Mouse (Mus musculus) common myeloid progenitor, adult 5-6 weeks (primary cell): ENCODE measurements around the gene P2ry14. TPM values are rescaled to one million over a fixed set of nuclear protein-coding genes. Genes with fewer than 3 reads are reported as not detected.
"Not testable (repeated sequence)": the region's sequence is repeated elsewhere in the genome, so short reads cannot be mapped to it uniquely, and the experiment has no call there.

Experiments used
- ATAC-seq: replicated peaks from 2 replicates; pipeline ENCODE4 v1.8.0; 2016; ENCODE audit warnings: low read depth, mild to moderate bottlenecking, moderate TSS enrichment, inconsistent platforms; ENCODE audit not compliant: poor library complexity, severe bottlenecking
- total RNA-seq: library from RNA; stranded (forward); fragments of 200-1000, 187-1606 nt; gene quantifications from 2 replicates; pipeline ENCODE4 v1.2.3, GENCODE M21; 2017

P2ry14 gene
- total RNA-seq, 1 experiment from 2014 or later = 18.9 TPM

DNA sequence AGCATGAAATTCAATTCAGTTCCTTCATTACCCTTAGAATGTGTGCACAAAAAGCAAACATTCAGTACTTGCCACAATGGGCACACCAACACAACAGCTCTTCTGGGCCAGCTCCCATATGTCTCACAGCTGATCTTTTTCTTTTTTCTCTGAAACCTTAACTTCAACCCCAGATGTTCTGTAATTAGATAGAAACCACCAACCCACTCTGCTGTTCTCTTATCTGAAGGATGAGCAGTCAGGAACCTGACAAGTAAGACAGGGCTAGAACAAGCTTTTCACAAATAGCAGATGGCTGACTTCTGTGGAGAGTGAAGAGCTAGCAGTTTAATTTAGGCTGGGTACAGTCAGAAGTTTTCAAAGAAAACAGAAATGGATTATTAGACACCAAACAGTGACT, 3.8 kb downstream of the P2ry14 start:
- ATAC-seq = no peak

DNA sequence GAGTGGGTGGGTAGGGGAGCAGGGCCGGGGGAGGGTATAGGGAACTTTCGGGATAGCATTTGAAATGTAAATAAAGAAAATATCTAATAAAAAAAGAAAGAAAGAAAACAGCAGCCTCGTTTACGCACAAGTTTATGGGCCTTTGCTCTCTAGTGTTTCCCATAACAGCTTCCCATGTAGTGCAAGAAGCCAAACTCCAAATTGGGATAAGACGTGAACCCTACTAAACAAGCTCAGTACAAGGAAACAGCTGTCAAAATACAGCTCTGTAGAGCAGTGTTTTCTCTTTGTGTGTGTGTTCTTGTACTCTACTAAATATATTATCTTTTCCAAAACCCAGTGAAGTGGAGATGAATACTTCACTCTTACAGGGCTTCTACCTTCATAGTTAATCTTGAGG, 8.2 kb downstream of the P2ry14 start:
- ATAC-seq = no peak

DNA sequence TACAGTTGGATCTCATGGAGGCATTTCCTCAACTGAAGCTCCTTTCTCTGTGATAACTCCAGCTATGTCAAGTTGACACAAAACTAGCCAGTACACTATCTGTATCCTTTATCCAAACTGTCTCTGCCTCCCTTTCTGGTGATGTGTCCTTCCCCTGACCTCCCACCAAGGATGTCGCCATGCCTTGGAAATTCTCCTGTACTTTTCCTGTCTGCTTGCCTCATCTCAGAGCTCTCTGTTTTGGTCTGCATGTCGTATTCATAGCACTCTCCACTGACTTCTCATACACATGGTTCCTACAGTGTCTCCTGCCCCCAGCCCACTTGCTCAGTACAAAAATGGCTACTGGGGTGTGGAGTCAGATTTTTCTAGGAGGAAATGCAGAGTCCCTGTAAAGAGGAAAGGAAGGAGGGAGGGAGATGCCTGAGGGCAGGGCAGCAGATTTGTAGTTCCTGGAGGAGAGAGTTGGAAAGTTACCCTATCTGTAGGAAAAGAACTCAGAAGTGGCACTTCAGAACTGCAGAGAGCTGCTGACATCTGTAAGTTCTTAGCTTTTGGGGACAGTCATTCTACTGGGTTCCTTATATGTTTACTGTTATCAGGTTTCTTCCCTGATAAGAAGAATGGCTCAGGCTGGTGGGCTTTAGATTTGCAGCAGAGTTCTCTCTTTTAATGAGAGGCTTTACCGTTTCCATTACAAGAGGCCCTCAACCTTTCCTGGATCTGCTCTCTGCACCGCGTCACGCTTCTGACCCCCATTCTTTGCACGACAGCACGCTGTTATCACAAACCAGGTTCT, 11.7 kb downstream of the P2ry14 start:
- 0 out of 2 replicates have a peak, but pooled peaks have one; percentile 29 for ATAC-seq

DNA sequence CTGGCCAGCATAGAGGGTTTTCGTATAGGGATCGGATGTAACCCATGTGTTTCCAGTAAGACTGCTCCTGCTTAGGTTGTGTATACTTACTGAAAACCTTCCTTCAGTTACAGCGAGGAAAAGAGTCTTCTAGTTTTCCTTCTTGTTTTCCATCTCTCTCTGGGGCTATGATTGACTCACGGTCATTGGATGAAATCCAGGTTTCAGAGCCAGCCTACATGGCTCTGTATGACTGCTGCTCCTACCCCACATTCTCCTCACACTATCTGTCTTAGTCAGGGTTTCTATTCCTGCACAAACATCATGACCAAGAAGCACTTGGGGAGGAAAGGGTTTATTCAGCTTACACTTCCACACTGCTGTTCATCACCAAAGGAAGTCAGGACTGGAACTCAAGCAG, 12.5 kb downstream of the P2ry14 start:
- not testable (repeated sequence) for ATAC-seq

DNA sequence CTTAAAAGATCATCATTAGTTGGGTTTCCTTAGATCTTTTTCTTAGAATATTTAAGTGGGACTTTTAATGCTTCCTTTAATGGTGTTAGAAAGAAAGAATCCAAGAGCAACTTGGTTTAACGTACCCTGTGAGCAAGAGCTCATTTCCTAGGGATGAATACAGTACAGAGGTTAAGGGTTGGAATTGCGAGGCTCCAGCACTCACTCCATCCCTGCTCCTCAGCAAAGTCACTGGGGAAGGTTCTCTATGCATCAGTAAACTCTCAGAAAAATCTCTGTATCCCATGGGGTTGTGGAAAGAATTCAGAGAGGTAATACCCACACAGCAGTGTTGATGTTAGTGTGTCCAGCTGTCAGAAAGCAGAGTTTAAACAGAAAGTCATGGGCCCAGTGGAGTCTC, 13.3 kb downstream of the P2ry14 start:
- ATAC-seq = no peak

DNA sequence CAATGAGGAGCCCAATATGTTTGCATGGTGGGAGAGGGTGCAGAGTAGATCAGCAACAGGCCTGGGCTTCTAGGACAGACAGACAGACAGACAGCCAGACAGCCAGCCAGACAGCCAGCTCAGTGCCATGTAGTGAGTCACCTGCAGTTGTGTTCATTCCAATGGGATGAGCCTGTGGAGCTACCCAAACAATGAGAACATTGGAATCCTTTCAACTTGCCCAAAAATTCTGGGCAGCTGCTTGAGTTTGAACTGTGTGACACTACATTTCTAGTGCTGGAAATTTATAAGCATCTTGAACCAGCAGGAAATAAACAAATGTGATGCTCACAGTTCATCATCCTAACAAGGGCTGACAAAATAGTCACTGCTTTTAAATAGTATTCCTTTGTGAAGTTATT, 13.8 kb downstream of the P2ry14 start:
- ATAC-seq = no peak

DNA sequence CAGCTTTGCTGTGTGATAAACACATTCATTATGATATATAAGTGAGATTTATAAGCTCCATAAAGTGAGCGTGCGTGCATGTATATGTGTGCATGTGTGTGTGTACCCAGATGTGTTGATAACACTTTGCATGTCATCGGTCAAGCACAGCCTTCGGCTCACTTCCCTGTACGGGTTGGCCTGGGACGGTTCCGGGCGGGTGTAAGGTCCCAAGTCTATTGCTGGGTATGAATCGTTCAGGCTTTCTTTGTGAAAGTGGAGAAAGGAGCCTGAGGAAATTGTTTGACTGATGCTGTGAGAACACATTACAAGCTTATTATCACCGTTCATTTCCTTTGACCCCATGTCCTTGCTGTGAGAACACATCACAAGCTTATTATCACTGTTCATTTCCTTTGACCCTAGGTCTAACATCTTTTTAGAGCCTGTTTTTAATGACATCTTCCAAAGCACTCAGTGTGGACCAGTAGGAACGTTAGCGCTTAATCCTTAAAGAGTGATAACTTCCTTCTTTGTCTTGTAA, 14.4 kb downstream of the P2ry14 start:
- no peak for ATAC-seq

DNA sequence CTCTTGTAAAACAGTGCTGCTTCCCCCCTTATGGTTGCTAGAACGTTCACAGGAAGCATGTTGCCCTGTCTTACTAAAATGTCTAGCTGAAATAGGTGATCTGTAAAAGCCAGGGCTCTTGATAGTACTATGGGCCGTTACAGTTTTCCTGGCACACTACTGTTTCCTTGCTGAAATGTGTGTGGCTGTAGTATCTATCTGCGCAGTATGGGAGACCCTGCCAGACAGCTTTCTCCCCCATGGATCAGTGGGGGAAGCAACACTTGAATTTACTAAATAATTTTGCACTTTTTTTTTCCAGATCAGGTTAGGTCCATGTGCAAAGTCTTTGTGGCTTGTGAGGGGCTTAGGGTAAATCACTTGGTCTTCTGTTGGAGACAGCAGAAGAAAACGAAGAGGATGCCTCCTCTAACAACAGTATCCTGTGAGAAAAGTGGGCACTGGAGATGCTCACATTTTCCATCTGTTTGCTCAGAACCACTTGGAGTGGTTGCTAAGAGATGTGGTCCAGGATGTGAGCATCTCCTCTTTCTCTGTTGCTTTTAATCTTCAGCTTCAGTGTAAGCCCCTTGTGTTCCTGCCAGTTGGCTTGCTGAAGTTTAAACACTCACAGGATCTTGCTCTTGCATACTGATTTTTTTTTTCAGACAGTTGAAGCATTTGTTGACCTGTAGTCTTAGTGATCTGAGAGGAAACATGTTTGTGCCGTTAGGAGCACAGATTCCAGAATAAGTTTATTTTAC, 17.3 kb downstream of the P2ry14 start:
- no peak for ATAC-seq

DNA sequence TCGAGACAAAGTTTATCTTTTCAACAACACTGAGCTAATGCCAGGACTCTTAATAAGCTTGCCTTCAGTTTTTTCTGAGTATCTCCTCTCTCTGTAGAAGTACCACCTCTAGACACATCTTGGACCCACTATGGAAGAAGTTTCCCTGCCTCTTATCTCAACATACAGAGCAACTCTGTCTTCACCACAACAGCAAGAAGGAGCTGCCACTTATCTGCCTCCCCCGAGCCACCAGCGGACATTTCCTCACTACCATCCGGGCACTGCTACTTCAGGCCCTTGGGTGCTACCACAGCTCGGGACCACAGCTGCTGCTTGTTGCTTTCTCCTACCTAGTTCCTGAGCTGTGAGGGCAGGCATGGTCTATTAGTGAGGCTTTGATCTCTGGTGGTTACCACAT, 20.2 kb downstream of the P2ry14 start:
- ATAC-seq = peak; percentile 87

DNA sequence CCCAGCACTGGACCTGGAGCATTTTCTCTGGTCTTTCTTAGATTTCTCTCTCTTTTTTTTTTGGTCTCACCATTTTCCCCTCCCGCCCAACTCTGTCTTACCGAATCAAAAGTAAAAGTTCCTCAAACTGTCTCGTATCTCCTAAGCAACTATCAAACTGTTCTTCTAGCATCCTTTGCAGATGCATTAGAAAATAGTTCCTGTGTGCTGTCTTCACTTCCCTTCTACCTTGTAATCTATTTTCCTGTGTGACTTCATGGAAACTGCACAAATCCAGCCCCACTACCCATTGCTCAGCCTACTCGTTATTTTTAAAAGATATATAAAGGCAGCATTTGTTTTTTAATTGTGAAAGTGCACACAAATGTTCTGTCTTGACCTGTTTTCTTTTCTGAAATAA, 21.5 kb downstream of the P2ry14 start:
- ATAC-seq = peak; percentile 15

DNA sequence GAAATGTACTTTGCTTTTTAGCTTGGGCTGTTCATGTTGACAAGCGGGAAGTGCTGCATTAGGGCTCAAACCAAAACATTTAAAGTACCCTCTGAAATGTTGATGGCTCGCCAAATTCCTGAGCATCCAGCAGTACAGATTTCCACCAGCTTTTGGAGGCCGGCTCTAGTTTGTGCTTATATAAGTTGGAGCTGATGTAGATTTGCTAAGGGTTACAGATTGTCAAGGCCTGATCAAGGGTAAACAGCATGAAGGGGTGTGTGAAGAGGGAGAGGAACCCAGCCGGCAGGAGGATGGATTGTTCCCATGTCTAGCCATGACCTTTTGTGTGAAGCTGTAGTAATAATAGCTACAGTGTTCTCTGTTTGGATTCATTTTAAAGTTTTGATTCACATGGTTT, 22.3 kb downstream of the P2ry14 start:
- ATAC-seq = no peak

DNA sequence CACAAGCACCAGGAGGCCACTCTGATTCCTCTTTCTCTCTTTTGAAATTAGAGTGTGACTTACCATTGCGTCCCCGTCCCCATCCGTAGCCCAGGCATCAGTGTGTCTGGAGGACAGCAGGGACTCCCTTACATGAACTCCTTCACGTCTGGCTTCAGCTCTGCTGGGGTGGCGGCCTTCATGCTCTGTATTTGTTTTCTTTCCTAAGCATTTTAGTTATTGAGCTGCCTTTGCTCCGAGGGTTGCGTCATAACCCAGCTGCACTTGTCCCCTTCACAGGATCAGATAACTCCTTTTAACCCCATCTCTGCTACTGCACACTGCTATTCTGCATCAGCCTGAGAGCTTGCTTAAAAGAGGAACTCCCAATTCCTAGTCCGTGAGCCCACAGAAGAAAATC, 23.0 kb downstream of the P2ry14 start:
- peak; percentile 57 for ATAC-seq

DNA sequence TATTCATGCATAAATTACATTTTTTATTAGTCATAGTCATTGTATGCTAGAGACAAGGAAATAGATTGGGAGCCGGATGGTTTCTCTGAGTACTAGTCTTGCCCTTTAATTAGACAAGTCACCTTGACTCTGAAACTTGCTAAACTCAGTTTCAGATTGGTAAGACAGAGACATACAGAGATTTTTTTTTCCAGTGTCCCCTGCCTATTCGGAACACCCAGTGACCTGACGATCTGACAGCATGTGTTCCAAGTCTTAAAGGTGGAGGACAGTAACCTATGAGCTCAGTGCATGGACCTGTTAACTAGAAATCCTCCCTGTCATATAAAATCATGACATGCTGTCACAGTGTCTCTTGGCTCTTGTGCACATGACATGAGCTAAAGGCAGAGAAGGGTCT, 23.9 kb downstream of the P2ry14 start:
- no peak for ATAC-seq

DNA sequence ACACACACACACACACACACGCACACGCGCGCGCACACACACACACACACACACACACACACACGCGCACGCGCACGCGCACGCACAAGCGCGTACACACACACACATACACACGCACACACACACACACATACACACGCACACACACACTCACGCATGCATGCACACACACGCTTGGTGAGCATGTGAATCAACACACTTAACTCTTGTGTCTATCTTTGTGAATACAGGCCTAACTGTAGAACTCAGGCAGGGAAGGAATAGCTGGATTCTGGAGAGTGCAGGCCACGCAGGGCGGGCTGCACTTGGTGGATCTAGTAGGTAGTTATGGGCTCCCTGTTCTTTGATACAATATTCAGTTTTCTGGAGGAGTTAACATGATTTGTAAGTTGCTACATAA, 24.7 kb downstream of the P2ry14 start:
- ATAC-seq = no peak

DNA sequence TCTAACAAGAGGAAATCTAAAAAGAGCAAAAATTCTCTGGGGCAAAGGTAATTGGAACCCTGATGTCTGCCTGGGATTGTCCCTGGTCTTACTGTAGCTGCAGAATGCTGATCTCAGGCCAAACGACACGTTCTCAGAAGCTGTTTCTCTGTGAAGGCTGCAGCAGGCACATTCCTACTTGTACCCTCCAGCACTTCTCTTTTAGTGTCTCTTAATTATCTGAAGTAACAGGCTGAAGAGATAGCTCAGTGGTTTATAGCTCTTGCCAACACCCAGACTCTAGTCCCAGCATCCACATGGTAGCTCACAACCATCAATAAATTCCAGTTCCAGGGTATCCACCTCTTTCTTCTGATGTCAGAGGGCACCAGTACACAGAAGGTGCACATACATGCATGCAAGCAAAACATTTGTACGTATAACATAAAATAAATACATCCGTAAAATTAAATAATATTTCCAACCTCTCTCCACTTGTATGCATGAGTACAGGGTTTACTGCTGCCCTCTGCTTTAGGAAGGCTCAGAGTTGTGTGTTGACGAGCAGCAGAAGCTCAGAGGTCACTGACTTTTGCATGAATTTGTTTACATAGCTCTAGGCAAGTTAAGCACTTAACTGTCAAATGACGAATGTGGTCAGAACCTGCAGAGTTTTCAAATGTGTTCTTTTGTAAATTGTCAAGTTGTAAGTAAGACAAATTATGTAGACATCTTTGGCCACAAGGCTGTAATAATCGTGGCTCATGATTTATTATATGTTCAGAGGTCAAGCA, 27.4 kb downstream of the P2ry14 start:
- no peak for ATAC-seq

DNA sequence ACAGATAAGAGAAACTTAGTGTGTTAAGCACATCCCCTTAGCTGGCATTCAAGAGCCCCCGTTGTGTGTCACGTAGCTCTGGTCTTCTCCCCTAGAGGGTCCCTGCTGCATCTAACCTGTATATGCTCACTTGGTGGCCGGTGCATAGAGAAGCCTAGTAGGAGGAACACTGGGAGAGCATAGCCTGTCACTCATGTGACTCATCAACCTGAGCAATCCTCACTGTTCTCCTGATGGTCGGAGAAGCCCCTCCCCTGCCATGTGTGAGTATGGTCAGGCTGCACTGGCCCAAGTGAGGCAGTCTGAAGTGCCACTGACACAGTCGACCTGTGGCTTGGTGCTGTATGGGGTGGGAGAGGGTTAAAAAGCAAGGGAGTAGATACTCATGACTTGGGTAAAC, 28.4 kb downstream of the P2ry14 start:
- ATAC-seq = no peak

DNA sequence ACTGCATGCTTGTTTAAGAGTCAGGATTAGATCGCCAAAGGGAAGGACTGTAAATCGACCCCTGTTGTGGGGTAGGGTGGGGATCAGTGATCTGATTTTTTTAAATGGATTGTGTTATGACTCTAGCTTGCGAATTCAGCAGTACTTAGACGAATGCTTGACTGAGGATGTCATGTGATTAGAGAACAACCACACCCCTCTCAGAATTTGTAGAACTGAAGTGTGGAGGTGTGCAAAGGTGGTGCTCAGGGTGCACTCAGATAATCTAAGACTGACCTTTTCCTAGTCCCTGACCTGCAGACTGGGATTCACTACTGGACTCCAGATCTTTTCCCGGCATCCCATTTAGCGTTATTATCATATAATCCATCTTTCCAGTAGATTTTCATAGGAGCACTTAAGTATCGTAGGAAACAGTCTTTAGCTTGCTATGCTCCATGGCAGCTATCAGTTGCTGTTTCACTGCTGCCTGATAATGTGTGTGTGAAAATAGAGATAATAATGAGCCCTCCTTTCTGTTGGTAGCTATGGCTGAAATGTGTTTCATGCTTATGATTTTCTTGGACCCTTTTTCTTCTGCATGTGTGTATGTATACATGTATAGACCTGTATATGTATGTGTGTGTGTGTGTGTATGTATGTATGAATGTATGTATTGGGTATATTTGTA, 31.5 kb downstream of the P2ry14 start:
- ATAC-seq = no peak

DNA sequence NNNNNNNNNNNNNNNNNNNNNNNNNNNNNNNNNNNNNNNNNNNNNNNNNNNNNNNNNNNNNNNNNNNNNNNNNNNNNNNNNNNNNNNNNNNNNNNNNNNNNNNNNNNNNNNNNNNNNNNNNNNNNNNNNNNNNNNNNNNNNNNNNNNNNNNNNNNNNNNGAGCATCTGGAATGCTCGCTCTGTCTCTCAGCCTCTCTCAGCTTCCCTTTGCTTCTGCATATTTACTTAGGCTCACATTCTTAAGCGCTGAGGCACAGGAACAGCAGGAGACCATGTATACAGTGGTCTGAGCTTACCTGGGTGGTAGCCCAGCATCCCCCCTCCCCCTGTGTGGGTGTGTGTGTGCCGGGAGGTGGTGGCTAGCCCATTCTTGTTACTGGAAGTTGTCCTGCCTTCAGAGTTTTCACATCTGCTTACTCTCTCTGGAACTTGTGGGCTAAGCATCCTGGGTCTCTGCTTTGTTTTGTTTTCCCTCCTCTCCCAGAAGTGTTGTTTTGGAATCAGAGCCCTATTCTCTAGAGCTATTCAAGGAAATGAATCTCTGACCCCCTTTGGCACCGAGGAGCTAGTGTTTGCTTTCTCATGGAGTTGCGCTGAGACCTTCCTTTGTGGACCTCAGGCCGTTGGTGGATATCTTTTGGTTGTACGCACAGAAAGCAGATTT, 32.2 kb downstream of the P2ry14 start:
- no peak for ATAC-seq

DNA sequence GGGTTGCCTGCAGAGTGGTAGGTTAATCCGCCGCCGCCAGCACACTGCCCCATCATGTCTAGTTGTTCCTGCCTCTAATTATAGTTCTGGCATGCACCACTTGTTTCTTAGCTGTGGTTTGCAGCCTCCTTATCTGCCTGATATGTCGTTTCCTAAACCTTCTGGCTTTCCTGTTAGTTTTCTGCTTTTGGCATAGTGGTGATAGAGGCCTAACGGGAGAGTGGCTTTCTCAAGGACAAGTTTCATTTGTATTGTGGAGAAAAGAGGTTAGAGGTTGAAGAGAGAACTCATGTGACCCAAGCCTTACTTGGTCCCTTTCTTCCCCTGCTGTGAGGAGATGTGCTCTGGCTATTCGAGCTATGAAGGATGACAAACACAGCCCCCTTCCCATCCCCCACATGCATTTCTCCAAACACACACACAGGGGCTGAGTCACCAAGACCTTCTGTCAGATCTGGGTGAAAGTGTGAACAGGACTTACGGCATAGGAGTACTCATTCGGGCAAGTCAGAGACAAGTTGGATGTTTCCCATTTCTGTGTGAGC, 39.4 kb downstream of the P2ry14 start:
- ATAC-seq = peak; percentile 92
